Mouse (Mus musculus) cerebellum, adult 9-10 months (tissue): Measurements from ENCODE around the gene Tacc3.

Experiments used
- DNase-seq: peaks from one replicate; pipeline ENCODE4 v3.0.0; 2022

Gene Tacc3

GRCm38 (mm10) chr5:33657787-33658663 lies at the start of gene Tacc3, which contains the start of gene Tmem129:
Gene Tacc3, plus strand, starts transcription at chr5:33658128.
Gene Tmem129, minus strand, starts transcription at chr5:33658416.
- peak; percentile 99 for DNase-seq

DNA sequence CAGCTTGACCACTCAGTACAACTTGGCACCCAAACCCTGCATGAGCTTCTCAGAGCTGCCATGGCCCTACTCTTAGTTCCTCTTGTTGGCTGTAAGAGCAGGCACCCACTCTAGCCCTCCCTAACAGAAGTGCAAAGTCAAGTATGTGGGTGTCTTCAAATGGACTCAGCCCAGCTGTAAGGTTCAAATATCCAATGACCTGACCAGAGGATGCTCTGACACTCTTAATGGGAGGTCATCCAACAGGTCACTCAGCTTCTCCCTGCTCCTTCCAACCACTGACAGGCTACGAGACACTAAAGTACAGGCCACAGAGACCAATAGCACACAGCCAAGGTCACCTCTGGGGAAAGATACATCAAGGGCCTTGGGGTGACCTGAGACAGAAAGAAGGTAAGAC lies 48.7 kb upstream of the Tacc3 start:
- no peak for DNase-seq

- peak; percentile 49 for DNase-seq
These were observed 46.1 kb upstream of the Tacc3 start for GRCm38 (mm10) chr5:33611795-33612194.

- DNase-seq = no peak
These were observed 43.5 kb upstream of the Tacc3 start for GRCm38 (mm10) chr5:33614391-33614790.

DNA sequence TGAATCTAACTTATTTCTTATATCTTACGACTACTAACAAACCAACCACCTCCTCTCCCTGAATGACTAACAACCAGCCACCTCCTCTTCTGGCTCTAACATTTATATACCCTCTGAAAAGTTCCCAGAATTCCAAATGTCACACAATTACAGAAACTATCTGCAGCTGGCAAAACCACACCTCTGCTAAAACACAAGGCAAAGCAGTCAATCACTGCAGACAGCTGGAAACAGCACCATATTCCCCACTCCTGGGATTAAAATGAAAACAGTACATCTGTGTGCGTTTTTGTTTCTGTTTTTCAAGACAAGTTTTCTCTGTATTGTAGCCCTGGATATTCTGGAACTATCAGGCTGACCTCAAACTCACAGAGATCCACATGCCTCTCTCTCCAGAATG lies 35.3 kb upstream of the Tacc3 start:
- DNase-seq = no peak

- no peak for DNase-seq
These were observed 34.2 kb upstream of the Tacc3 start for GRCm38 (mm10) chr5:33623766-33624165.

DNA sequence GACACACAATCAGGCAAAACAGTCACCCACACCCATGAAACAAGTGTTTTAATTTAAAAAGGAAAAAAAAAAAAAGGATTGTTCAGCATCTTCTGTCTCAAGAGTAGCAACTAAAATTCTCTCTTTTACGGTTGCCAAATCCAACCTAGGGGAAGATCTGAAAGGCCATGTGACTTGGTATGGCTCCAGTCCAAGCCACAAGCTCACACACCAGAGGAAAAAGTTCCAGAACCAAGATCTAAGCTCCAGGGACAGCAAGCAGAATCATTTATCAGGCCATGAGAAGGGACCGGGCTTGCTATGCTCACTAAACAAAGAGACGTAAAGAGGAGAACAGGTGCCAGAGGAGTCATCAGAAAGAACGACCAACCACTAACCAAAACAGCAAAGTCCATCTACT lies 30.0 kb upstream of the Tacc3 start:
- peak; percentile 40 for DNase-seq

DNA sequence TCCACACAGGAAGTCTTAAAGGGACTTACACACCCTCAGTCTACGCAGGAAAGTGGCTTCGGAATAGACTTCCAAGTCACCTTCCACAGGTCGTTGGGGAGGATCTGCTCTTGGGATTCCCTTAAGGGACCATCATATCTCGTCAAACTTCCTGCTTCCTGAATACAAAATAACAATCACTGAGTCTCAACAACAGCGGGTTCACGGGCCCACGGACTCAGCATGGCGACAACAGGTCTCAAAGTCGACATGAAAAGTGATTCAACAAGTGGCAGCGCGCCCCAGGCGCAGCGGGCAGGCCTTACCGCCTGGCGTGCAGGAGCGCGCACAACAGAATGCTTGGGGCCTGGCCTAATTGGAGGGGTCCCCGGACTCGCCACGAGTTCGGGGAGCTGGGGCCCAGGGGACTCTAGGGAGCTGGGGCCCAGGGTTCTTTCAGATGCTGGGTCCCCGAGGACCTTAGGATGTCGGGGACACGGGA lies 29.1 kb upstream of the Tacc3 start:
- DNase-seq = peak; percentile 77

DNA sequence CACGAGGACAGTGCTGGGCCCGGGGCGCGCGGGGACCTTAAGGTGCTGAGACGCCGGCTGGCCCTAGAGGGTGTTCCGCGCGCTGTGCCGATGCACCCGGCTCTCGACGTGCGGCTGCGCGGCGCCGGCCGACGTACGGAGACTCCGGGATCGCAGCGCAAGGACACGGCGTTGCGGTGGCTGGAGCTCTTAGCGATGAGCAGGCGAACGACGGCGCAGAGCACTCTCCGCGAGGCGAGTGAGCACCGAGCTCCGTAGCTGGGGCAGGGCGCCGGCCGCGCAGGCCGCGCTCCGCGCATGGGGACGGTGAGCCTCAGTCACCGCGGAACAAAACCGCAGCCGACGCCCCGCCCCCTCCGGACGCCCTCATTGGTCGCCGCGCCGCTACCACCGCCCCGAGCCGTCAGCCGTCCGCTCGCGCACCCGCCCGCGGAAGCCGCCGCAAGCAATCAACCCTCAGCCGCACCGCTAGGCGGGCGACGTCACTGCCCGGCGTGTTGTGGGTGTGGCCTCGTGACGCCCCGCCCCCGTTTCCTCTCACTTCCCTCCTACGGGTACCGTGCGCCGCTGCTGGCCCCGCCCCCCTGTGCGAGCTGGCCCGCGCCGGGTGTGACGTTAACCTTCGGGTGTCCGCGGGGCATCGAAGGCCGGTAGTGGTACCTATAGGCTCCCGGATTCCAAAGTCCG lies 28.5 kb upstream of the Tacc3 start, which contains the start of the genes Fam53a and Gm9903:
Gene Fam53a (minus strand): TSS at position 335 of the 687 bp plus-strand sequence.
Gene Gm9903 (plus strand): TSS at position 625 of the 687 bp plus-strand sequence.
- peak; percentile 100 for DNase-seq

GRCm38 (mm10) chr5:33630061-33630460 lies 27.9 kb upstream of the Tacc3 start:
- no peak for DNase-seq

DNA sequence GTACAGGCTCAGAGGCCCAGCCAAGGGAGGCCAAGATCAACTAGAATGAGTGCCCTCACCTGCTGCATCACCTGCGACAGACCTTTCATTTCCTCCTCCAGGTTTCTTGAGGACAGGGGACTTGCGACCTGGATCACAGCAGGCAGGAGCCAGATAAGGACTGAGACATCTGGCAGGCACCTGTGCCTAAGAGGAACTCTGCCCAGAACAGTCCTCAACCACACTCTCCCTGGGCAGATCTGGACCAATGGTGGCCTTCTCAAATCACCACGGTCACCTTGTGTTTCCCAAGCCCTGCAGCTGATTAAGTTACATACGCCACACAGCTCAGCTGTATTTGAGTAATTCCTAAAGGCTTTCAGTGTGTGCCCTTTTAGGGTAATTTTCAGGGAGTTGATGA lies 27.3 kb upstream of the Tacc3 start:
- peak; percentile 49 for DNase-seq

DNA sequence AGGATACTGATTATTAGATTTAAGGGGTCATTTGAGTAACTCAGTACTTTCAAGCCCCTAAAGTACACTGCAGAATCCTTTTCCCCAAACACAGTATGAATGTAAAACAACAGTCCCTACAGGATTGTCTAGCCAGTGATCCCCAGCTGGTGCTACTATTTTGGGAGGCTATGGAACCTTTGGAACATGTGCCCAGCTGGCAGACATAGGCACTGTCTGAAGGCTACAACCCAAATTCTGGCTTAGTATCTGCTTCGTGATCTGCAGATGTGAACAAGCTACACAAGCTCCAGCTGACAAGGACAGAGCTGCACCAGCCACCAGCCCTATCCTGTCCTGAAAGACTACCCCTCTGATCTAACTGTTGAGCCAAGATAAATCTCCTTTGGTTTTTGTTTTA lies 25.4 kb upstream of the Tacc3 start:
- DNase-seq = no peak

DNA sequence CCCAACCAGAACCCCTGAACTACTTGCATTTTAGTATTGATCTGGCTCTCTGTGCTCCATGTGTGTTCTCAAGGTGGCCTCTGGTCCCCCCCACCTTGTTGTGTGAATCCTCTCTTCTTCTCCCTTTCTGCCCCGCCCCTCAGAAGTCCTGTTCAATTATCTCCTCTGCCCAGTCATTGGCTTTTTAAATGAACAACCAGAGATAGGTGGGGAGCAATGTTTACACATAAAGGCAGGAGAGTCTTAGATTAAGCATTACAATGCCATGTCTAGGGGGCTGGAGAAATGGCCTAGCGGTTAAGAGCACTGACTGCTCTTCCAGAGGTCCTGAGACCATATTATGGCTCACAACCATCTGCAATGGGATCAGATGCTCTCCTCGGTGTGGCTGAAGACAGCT lies 22.6 kb upstream of the Tacc3 start:
- no peak for DNase-seq

DNA sequence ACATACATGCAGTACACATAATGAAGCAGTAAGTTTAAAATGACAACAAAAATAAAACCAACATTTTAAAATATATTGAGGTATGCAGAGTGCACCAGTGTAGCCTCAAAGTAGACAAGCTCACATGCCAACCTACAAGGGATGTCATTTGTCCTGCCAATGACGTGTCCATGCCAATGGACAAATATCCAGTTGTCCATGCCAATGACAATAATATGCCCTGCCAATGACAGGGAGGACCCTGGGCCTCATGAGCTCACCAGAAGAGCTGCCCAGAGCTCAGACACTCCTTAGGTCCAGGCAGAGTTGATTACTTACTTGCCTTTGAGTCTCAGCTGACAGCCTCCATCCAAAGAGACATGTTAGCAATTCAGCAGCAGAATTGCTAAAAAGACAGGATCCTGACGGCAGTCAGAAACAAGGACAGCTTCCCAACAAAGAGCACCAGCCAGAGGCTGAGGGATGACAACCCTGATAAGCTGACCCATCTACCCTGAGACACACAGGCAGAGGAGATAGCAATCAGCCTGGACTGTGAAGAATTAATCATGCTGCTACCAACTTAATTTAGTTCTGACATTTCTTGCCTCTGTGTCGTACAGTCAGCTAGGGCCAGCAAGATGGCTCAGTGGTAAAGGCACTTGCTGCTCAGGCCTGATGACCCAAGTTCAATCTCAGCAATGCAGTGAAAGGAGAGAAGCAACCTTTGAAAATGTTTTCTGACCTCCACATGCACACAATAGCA lies 20.1 kb upstream of the Tacc3 start:
- DNase-seq = no peak

GRCm38 (mm10) chr5:33638826-33639225 lies 19.1 kb upstream of the Tacc3 start:
- DNase-seq = no peak

DNA sequence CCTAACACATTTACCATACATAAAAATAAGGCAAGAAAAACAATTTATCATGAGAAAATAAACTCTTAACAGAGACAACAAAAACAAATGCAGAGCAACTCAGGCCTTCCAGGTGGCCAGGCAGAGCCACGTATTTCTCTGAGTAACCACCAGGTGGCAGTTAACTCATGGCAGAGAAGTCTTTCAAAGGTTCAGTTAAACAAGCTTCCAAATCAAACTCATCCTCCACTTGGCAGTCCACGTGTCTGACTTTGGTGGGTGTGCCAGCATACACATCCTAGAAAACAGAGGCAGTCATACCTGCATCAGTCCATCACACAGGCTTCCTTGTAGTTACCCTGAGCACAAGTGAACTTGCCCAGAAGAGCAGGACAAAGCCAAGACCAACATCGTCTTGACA lies 17.3 kb upstream of the Tacc3 start:
- DNase-seq = peak; percentile 62

DNA sequence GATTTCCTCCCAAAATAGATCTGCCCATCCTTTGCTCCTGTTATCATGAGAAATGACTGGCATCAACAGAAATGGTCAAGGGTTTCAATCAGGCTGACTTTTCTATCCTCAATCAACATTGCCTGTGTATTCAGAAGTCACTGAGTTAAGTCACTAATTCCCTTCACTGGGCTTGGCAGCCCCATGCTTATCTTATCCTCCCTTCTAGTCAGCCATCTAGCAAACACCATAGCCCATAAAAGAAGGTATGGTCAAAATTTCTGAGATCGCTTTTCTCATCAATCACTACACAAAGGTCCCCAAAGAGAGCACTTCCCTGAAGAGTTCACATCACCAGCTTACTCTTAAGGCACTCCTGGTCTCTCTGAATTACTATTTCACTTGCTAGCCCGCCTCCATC lies 6.9 kb upstream of the Tacc3 start:
- DNase-seq = peak; percentile 25

- DNase-seq = no peak
These were observed 6.4 kb upstream of the Tacc3 start for GRCm38 (mm10) chr5:33651541-33651920.

- peak; percentile 96 for DNase-seq
These were observed 5.8 kb upstream of the Tacc3 start, which contains the start of gene Slbp for GRCm38 (mm10) chr5:33651921-33652782. Gene Slbp, minus strand, starts transcription at chr5:33652574.

DNA sequence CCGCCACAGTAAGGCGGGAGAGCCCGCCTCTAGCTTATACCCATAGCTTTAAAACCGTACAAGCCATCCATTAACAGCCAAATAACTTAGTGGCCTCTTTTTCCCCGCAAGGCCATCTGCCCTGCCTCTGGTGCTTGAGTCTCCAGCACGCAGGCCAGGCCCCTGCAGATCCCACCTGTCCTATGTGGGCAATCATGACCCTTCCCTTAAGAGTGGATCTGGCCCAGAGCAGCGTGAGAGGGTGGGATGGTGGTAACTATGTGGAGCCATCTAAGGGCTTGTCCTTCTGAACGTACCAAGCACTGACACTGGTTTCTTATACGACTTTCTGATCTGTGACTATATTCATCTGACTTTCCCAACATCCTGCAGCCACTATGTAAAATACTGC lies 5.2 kb upstream of the Tacc3 start:
- DNase-seq = no peak

DNA sequence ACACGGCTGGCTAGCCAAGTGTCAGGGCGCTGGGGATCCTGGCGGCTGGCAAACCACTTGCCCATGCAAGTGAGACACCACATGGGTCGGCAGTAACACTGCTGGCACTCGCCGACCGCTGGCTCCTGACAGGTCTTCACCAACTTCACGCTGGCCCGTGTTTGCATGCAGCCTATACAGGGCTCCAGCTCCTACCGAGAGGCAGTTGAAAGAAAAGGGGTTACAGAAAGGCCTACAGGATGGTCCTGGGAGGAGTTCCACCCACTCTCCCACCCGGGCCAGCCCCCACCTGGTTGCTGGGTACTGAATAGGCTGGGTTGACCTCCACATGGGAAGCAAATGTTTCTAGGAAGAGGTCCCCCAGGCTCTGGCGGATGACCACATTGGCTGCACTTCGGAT lies 3.5 kb upstream of the Tacc3 start:
- DNase-seq = peak; percentile 55

DNA sequence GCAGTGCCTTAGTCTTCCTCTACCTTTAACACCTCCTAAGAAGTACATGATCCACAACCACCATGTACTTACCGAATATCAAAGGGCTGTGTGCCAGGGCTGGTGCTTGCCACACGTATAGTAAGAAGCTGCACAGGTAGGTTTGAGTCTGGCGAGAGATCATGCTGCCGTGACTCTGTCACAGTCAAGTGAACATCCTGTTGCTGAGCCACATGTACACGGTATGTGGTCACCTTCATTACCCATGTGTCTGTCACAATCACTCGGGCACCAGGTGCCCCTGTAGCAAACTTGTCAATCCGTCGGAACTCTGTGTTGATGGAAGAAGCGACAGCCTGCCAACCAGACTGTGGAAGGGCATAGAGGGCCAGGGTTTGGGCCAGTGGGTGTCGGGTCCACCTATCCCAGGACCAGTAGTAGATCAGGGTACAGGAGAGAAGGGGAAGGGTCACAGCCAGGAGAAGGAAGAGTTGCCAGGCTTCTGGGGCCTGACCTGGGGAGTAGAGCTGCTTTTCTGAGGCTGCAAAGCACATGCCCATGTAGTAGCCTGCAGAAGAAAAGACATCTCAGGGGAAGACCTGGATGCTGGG lies 2.6 kb upstream of the Tacc3 start:
- DNase-seq = peak; percentile 52
